Mouse (Mus musculus): ENCODE measurements around the gene Gm6880. TPM values are rescaled to one million over a fixed set of nuclear protein-coding genes. Genes with fewer than 3 reads are reported as not detected.
"Not testable (repeated sequence)": the region's sequence is repeated elsewhere in the genome, so short reads cannot be mapped to it uniquely, and the experiment has no call there.

The Gm6880 gene
- total RNA-seq (2014; rRNA removed) (not detected in 2 replicates), polyA plus RNA-seq (2015; fragmentation: Nextera tagmentation; extraction: Ambion mirVana) (0.33 TPM in 1 of 2 replicates, not detected in the other)

DNA sequence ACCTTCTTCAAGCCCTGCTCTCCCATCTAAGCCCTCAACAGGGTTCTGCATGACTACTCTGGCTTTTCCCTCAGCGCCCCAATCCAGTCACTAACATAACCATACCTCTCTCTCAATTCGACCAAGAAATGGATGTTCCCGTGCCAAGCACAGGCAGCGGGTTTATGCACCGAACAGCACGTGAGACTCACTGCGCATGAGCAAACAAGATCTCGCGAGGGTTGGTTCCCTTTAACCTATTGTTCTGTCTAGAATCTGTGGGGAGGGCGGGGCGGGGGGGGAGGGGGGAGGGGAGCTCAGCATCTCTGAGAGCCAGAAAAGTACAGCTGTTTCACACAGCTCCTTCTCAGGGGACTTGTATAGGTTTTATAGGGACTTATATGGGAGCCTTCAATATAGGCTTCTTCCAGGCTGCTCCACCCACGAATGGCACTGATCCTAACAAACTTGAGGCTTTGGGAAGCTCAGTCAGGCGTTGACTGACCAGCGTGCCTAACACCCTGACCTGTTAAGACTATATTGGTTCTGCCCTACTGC is at the start of gene Gm6880:
Gene Gm6880 (minus strand): TSS at position 51 of the 537 bp plus-strand sequence.
- H3K36me3 ChIP-seq (ENCODE audit: insufficient read depth, low read length); ATAC-seq; H3K4me1 ChIP-seq (ENCODE audit: insufficient read depth, low read length); H3K27ac ChIP-seq; H3K9ac ChIP-seq (replicated peaks; ENCODE audit: low read length); H3K4me2 ChIP-seq (ENCODE audit: low read depth, low read length); H3K27me3 ChIP-seq (ENCODE audit: insufficient read depth, low read length); DNase-seq (ENCODE audit: low spot score); H3K4me3 ChIP-seq (ENCODE audit: low read length); H3K9me3 ChIP-seq (ENCODE audit: low read length): not testable (repeated sequence)
- WGBS: 69% methylated on average over 14 of the region's 14 CpGs

DNA sequence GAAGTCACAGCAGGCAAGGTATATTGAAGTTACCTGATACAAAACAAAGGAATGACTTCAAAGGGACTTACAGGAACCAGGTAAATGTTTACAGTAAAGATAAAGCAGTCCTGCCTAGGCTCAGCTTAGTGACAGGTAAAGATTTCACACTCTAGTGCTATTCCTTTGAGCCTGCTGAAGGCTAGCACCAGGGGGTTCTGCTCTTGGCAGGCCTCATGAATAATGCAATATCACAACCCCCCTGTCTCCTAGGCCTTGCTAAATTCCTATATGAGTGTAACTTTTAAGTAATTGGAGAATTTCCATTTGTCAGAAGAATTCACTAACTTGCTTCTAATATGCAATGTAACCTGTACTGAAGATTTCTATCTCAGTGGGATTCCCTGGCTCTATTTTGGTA is 36.3 kb upstream of the Gm6880 start:
- not testable (repeated sequence) for H3K36me3 ChIP-seq (ENCODE audit: insufficient read depth, low read length); H3K27ac ChIP-seq; H3K4me2 ChIP-seq (ENCODE audit: low read depth, low read length); DNase-seq (ENCODE audit: low spot score); ATAC-seq; H3K9ac ChIP-seq (replicated peaks; ENCODE audit: low read length); H3K4me3 ChIP-seq (ENCODE audit: low read length); H3K27me3 ChIP-seq (ENCODE audit: insufficient read depth, low read length); H3K9me3 ChIP-seq (ENCODE audit: low read length); H3K4me1 ChIP-seq (ENCODE audit: insufficient read depth, low read length)

DNA sequence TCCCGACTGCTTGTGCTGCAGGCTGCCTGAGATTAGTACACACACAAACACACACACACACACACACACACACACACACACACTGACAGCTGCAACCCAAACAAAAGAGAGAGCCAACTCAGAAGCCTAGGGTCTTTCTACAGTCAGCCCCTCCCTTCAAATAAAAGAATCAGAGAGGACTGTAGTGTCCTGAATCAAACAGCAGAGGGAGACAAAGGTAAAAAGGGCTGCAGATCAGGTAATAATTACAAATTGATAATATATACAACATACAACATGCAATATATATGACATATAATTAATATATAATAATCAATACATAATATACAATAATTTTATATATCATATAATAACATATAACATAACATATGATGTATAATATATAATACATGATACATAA is 15.9 kb upstream of the Gm6880 start:
- no peak overlapping the region for H3K4me3 ChIP-seq (ENCODE audit: low read length)
- no peak overlapping the region for H3K27ac ChIP-seq
- H3K9ac ChIP-seq (replicated peaks; ENCODE audit: low read length): no peak overlapping the region
- WGBS: 60% methylated on average over 1 of the region's 1 CpGs
- H3K27me3 ChIP-seq (ENCODE audit: insufficient read depth, low read length): no peaks in the 10 kb centered on the region
- no peak overlapping the region for H3K4me2 ChIP-seq (ENCODE audit: low read depth, low read length)
- ATAC-seq (no peak), DNase-seq (ENCODE audit: low spot score) (peak; percentile 2)
- no peaks in the 10 kb centered on the region for H3K4me1 ChIP-seq (ENCODE audit: insufficient read depth, low read length)
- H3K36me3 ChIP-seq (ENCODE audit: insufficient read depth, low read length): no peaks in the 10 kb centered on the region
- TF ChIP-seq CTCF (IDR thresholded peaks at IDR 0.05; ENCODE audit: low read depth): peak; percentile 55
- H3K9me3 ChIP-seq (ENCODE audit: low read length): no peaks in the 10 kb centered on the region

DNA sequence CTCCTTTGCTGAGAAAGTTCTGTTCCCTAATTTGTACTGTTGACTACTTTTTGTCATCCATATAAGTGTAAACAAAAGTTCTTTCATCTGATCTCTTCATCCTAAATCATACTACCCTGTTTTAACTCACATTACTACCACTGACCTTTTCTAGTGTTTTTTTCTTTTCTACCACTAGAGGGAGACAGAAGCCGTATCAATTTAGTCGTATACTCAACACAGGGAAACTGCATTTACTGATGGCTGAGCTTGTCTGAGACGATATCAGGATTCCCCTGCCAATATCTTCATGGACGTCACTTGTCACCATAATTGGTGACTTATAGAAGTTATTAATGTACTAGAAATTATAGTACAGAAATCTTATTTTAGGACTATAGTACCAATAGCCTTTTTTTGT is 28.4 kb downstream of the Gm6880 start:
- H3K36me3 ChIP-seq (ENCODE audit: insufficient read depth, low read length): peaks cover 5% of the 10 kb centered on the region; the same call in 1 of the 2 replicates
- DNase-seq (ENCODE audit: low spot score): peak; percentile 61

DNA sequence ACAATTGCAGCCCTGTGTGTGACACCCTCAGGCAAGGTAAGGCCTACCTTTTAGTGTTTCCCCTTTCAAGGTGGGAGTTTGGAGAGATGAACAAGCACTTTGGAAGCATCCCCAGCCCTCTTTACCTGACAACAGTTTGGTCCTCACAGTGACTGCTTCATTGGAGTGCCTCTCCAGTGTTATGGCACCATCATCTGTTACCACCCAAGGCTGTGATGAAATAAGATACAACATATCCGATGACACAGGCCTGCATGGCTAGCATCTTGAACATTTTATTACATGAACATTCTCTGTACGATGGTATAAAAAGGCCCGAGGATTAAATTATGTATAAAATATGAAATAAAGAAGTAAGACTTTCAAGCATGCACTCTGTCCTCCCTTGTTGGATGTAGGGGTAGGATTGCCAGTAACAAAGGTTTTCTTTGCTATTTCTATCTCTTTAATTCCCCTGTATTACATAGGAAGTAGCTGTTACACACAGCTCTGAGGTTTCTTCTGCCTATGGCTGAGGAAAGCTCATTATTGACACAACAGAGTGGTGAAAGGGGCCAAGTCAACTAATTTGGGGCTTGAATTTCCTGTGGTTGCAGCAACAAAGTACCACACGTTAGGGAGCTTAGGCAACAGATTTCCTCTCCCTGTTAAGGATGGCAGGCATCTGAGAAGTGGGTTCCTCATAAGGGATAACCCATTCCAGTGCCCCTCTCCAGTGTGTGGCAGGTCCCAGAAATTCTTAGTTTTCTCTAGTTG is 29.9 kb downstream of the Gm6880 start:
- no peak for TF ChIP-seq CTCF (IDR thresholded peaks at IDR 0.05; ENCODE audit: low read depth)
- peaks cover 6% of the 10 kb centered on the region; the same call in 1 of the 2 replicates for H3K36me3 ChIP-seq (ENCODE audit: insufficient read depth, low read length)
- no peak overlapping the region for H3K27ac ChIP-seq
- WGBS: 79% methylated on average over 4 of the region's 4 CpGs
- no peak overlapping the region for H3K4me2 ChIP-seq (ENCODE audit: low read depth, low read length)
- no peaks in the 10 kb centered on the region for H3K4me1 ChIP-seq (ENCODE audit: insufficient read depth, low read length)
- H3K9ac ChIP-seq (replicated peaks; ENCODE audit: low read length): no peak overlapping the region
- ATAC-seq (no peak), DNase-seq (ENCODE audit: low spot score) (no peak)
- no peaks in the 10 kb centered on the region for H3K9me3 ChIP-seq (ENCODE audit: low read length)
- H3K4me3 ChIP-seq (ENCODE audit: low read length): no peak overlapping the region
- no peaks in the 10 kb centered on the region for H3K27me3 ChIP-seq (ENCODE audit: insufficient read depth, low read length)

More for the DNA sequence above, 28.4 kb downstream of the Gm6880 start:
- 17% methylated on average over 4 of the region's 4 CpGs for WGBS
- peak; percentile 77 for ATAC-seq
- no peak overlapping the region for H3K27ac ChIP-seq
- no peak overlapping the region for H3K4me2 ChIP-seq (ENCODE audit: low read depth, low read length)
- H3K9me3 ChIP-seq (ENCODE audit: low read length): no peaks in the 10 kb centered on the region
- H3K27me3 ChIP-seq (ENCODE audit: insufficient read depth, low read length): no peaks in the 10 kb centered on the region
- peak; percentile 73 for TF ChIP-seq CTCF (IDR thresholded peaks at IDR 0.05; ENCODE audit: low read depth)
- no peak overlapping the region for H3K9ac ChIP-seq (replicated peaks; ENCODE audit: low read length)
- no peaks in the 10 kb centered on the region for H3K4me1 ChIP-seq (ENCODE audit: insufficient read depth, low read length)
- H3K4me3 ChIP-seq (ENCODE audit: low read length): no peak overlapping the region

Other genes with a start within 250 kb of the Gm6880 start
- 276 and 324 TPM in 2 replicates for gene Flna, start 231.6 kb downstream of the Gm6880 start, total RNA-seq (2014; rRNA removed)
- gene Flna, start 231.6 kb downstream of the Gm6880 start, polyA plus RNA-seq (2015; fragmentation: Nextera tagmentation; extraction: Ambion mirVana): 57.2 and 58.6 TPM in 2 replicates
- gene Emd, start 226.7 kb downstream of the Gm6880 start, total RNA-seq (2014; rRNA removed): 55.4 and 66.3 TPM in 2 replicates
- gene Emd, start 226.7 kb downstream of the Gm6880 start, polyA plus RNA-seq (2015; fragmentation: Nextera tagmentation; extraction: Ambion mirVana): 15.6 and 18.2 TPM in 2 replicates
- gene Rpl10, start 210.6 kb downstream of the Gm6880 start, total RNA-seq (2014; rRNA removed): 1,531 and 1,618 TPM in 2 replicates
- 375 and 384 TPM in 2 replicates for gene Rpl10, start 210.6 kb downstream of the Gm6880 start, polyA plus RNA-seq (2015; fragmentation: Nextera tagmentation; extraction: Ambion mirVana)
- gene Taz, start 199.5 kb downstream of the Gm6880 start, total RNA-seq (2014; rRNA removed): 51.5 and 81.2 TPM in 2 replicates
- 66.0 and 79.0 TPM in 2 replicates for gene Taz, start 199.5 kb downstream of the Gm6880 start, polyA plus RNA-seq (2015; fragmentation: Nextera tagmentation; extraction: Ambion mirVana)
- 3.5 and 3.6 TPM in 2 replicates for gene Dnase1l1, start 199.1 kb downstream of the Gm6880 start, total RNA-seq (2014; rRNA removed)
- 4.1 and 4.3 TPM in 2 replicates for gene Dnase1l1, start 199.1 kb downstream of the Gm6880 start, polyA plus RNA-seq (2015; fragmentation: Nextera tagmentation; extraction: Ambion mirVana)
- 295 and 308 TPM in 2 replicates for gene Atp6ap1, start 184.3 kb downstream of the Gm6880 start, total RNA-seq (2014; rRNA removed)
- gene Atp6ap1, start 184.3 kb downstream of the Gm6880 start, polyA plus RNA-seq (2015; fragmentation: Nextera tagmentation; extraction: Ambion mirVana): 301 and 317 TPM in 2 replicates
- gene Gdi1, start 176.4 kb downstream of the Gm6880 start, total RNA-seq (2014; rRNA removed): 365 and 429 TPM in 2 replicates
- 795 and 814 TPM in 2 replicates for gene Gdi1, start 176.4 kb downstream of the Gm6880 start, polyA plus RNA-seq (2015; fragmentation: Nextera tagmentation; extraction: Ambion mirVana)
- 6.4 and 9.7 TPM in 2 replicates for gene Fam50a, start 168.4 kb downstream of the Gm6880 start, total RNA-seq (2014; rRNA removed)
- 57.0 and 58.4 TPM in 2 replicates for gene Fam50a, start 168.4 kb downstream of the Gm6880 start, polyA plus RNA-seq (2015; fragmentation: Nextera tagmentation; extraction: Ambion mirVana)
- 124 and 149 TPM in 2 replicates for gene Plxna3, start 152.3 kb downstream of the Gm6880 start, total RNA-seq (2014; rRNA removed)
- 17.9 and 20.1 TPM in 2 replicates for gene Plxna3, start 152.3 kb downstream of the Gm6880 start, polyA plus RNA-seq (2015; fragmentation: Nextera tagmentation; extraction: Ambion mirVana)
- gene Lage3, start 127.8 kb downstream of the Gm6880 start, total RNA-seq (2014; rRNA removed): 34.2 and 56.9 TPM in 2 replicates
- gene Lage3, start 127.8 kb downstream of the Gm6880 start, polyA plus RNA-seq (2015; fragmentation: Nextera tagmentation; extraction: Ambion mirVana): 76.4 and 78.1 TPM in 2 replicates
- gene Ubl4a, start 108.2 kb downstream of the Gm6880 start, total RNA-seq (2014; rRNA removed): 45.5 and 51.8 TPM in 2 replicates
- 70.7 and 71.8 TPM in 2 replicates for gene Ubl4a, start 108.2 kb downstream of the Gm6880 start, polyA plus RNA-seq (2015; fragmentation: Nextera tagmentation; extraction: Ambion mirVana)
- gene Slc10a3, start 108.0 kb downstream of the Gm6880 start, total RNA-seq (2014; rRNA removed): 4.5 and 5.9 TPM in 2 replicates
- gene Slc10a3, start 108.0 kb downstream of the Gm6880 start, polyA plus RNA-seq (2015; fragmentation: Nextera tagmentation; extraction: Ambion mirVana): 5.6 and 6.3 TPM in 2 replicates
- 30.4 and 39.9 TPM in 2 replicates for gene Fam3a, start 88.1 kb downstream of the Gm6880 start, total RNA-seq (2014; rRNA removed)
- gene Fam3a, start 88.1 kb downstream of the Gm6880 start, polyA plus RNA-seq (2015; fragmentation: Nextera tagmentation; extraction: Ambion mirVana): 31.1 and 34.0 TPM in 2 replicates
- gene Ikbkg, start 88.1 kb downstream of the Gm6880 start, total RNA-seq (2014; rRNA removed): 23.8 and 25.4 TPM in 2 replicates
- gene Ikbkg, start 88.1 kb downstream of the Gm6880 start, polyA plus RNA-seq (2015; fragmentation: Nextera tagmentation; extraction: Ambion mirVana): 12.1 and 13.8 TPM in 2 replicates
- gene G6pdx, start 52.2 kb downstream of the Gm6880 start, total RNA-seq (2014; rRNA removed): 49.5 and 50.3 TPM in 2 replicates
- 39.1 and 42.6 TPM in 2 replicates for gene G6pdx, start 52.2 kb downstream of the Gm6880 start, polyA plus RNA-seq (2015; fragmentation: Nextera tagmentation; extraction: Ambion mirVana)
- gene Olfr1326-ps1, start 93.5 kb upstream of the Gm6880 start, total RNA-seq (2014; rRNA removed): not detected in 2 replicates
- not detected in 2 replicates for gene Olfr1326-ps1, start 93.5 kb upstream of the Gm6880 start, polyA plus RNA-seq (2015; fragmentation: Nextera tagmentation; extraction: Ambion mirVana)
- gene Olfr1325, start 111.3 kb upstream of the Gm6880 start, total RNA-seq (2014; rRNA removed): not detected in 2 replicates
- not detected in 2 replicates for gene Olfr1325, start 111.3 kb upstream of the Gm6880 start, polyA plus RNA-seq (2015; fragmentation: Nextera tagmentation; extraction: Ambion mirVana)
- gene Gm5640, start 164.2 kb upstream of the Gm6880 start, total RNA-seq (2014; rRNA removed): 0.18 TPM in 1 of 2 replicates, not detected in the other
- 0.18 and 0.21 TPM in 2 replicates for gene Gm5640, start 164.2 kb upstream of the Gm6880 start, polyA plus RNA-seq (2015; fragmentation: Nextera tagmentation; extraction: Ambion mirVana)

All from hindbrain, postnatal 0 days (tissue).